Mouse (Mus musculus) adipocyte (in vitro differentiated cells): ENCODE data around the gene Gm49318.

Experiments
- DNase-seq: peaks from one replicate; pipeline ENCODE4 v3.0.0-alpha.2; 2016; ENCODE audit warnings: low spot score

Gm49318 gene

DNA sequence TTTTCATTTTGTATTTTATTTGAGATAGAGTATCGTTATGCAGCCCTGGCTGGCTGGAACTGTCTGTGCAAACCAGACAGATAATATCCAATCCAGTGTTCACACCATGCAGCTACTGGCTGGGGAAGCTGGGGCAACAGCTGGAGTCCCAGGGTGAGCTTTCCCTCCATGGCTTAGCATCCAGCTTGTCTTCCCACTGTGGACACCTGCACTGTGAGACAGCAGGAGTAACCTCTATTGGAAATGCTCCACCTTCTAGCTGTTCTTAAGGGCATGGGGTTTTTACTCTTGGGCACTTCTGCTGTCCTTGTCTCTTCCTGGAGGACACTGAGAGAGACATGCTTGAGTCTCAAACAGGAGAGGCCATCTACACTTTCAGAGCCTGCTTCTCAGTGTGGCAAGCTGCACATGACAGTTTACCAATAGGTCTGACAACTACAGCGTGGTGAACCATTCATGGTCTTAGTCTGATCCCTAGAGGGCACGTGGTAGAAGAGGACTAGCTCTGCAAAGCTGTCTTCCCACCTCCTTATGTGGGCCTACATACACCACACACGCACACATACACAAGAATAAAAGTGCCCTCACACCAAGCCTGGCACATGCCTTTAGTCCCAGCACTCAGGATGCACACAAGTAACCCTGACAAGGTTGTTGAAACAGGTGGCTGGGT is 1.0 kb downstream of the Gm49318 start:
- no peak for DNase-seq

DNA sequence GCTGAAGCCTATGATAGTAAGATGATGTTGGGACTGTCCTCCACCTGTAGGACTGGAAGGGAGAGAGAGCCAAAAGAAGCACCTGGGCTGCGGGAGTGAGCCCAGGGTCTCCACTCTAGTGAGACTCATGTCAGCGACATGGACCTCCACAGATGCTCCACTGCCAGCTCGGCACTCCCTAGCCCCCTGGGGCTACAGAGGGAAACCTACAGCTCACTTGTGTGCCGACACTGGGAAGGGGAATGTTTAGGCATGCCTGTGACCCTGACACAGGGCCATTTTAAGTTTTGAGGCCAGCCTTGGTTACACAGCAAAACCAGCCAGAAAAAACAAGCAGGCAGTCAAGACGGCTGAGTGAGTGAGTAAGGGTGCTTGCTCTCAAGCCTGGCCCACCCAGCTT is 3.9 kb downstream of the Gm49318 start:
- DNase-seq, result no peak

DNA sequence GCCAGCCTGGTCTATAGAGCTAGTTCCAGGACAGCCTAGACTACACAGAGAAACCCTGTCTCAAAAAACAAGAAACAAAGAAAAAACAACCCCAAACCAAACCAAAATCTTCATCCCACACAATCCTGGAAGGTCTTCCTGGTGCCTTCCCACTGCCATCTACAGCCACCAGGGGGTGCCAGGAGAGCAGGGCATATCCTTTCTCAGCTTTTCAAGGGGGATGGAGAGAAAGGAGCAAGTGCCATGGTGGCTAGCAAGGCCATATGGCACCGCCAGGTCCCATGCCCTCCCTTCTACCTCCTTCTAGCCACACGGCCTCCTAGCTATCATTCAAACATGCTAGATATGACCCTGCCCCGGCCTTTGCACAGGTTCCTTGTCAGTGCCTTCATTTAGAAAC is 4.6 kb downstream of the Gm49318 start:
- DNase-seq, result peak; percentile 67

DNA sequence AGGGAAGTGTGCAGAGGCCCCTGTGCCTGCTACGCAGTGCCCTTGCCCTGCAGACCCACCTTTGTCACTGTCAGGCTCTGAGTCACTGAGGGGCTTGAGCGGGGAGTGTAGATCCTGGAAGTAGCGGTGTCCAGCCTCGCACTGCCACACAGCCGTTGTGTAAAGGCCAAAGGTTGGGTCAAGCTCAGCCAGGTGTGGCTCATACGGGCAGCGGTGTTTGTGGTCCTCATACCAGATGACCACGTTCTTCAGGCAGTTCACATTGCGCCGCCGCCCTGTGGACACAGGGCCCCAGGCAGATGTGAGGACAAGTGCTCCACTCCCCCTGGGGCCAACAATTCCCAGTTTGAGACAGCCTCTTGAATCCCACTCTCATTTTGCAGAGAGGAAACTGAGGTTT is 5.4 kb downstream of the Gm49318 start:
- no peak for DNase-seq

DNA sequence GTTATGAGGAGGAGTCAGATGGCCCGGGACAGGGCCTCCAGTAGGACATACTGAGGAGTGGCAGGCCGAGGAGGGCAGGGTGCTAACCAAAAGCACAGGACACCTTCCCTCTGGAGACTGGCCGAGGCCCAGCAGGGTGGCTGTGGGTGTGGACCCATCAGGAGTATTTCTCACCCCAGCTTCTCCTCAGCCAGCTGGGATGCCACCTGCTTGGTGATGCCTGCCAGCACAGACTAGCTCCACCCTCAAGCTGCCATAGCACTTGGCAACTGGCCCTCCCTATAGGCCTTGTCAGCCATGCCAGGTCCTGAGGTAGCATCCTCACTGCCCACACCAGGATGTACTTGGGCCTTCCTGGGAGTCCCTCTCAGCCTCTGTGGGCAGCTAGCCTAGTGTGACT is 6.7 kb downstream of the Gm49318 start:
- DNase-seq, result no peak

DNA sequence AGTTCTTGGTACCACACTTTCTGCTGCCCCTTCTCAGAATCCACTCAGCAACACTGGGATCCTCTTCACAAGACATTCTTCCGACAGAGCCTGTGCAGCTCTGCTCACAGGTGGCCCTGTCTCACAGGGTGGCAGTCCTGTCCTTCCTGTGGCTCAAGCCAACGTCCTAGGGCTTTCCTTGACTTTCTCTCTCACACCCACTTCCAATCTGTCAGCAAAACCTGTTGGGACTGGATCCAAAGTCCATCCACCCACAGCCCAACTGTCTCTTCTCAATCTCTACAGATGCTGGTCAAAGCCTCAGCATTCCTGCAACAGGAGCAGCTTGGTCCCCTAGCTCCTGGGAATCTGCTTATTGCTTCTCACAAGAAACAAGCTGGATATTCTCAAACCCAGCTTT is 9.7 kb downstream of the Gm49318 start:
- DNase-seq, result no peak

DNA sequence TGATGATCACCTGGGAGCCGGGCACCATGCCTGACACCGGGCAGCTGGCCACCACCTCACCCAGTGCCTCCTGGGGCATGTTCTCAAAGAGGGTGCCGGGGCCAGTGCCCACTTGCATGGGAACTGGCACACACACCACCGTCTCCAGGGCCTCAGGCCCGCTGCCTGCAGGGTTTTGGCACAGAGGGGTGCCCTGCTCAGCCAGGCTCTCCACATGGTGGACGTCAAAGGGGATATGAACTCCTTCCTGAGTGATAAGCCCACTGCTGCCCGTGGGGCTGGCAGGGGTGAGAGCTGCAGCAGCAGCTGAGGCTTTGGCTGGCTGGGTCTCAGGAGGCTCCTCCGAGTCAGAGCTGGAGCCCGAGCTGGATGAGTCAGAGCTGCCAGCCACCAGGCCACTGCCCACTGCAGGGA is 13.0 kb downstream of the Gm49318 start:
- peak; percentile 22 for DNase-seq

DNA sequence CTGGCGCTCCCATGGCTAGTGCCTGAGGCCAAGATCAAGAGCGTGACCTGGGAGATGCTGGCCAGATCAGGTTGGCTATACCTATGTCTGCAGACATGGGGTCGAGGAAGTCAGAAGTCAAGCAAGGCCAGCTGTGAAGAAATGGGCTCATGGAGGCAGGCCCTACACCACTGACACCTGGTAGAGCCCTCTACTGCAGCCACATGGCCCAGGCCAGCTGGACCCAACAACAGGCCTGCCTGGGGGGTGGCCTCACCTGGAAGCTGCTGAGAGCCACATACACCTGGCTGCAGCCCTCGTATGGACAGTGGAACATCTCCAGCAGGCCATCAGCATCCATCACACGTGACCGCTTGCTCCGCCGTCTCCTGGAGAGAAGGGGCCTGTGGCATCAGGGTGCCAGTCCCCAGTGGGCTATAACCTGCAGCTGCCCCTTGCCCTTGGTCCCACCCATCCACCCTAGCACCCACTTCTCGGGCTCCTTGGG is 14.0 kb downstream of the Gm49318 start:
- no peak for DNase-seq

DNA sequence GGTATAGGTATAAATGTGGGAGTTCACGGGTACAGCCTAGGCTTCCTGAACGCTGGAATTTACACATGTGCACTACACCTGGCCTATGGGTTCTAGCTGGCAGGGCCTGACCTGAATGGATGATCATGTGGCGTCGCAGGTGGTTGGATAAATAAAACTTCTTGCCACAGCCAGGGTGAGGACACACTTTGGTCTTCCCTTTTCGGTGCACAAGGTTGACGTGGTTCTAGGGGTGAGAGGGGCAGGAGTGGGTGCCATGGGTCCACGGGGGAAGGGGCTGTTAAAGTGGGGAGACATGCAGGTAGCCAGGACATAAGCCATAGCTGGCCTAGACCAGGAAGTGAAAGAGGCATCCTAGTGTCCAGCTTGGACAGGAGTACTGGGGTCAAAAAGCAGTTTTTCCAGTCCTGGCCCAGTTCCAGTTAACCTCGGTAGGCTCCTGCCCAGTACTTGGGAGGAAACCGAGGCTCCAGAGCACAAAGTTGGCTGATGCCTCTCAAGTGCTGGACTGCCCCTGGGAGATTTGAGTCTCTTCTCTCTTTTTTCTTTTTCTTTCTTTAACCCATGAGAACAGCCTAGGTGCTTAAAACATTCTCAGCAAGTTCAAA is 14.7 kb downstream of the Gm49318 start:
- DNase-seq, result no peak

DNA sequence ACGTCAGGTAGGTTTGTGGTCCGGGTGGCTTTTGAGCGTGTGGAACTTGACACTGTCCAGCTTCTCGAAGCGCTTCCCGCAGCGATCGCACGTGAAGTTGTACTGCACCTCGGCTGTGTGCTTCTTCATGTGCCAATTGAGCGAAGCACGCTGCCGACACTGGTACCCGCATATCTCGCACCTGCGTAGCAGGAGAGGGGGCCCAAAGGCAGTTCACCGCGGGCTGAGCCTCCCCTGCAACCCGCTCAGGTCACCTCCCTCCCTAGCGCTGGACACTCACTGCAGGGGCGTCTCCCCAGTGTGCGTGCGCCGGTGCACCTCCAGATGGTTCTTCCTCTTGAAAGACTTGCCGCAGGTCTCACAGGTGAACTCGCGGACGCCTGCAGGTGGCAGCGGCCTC is 15.3 kb downstream of the Gm49318 start:
- no peak for DNase-seq

DNA sequence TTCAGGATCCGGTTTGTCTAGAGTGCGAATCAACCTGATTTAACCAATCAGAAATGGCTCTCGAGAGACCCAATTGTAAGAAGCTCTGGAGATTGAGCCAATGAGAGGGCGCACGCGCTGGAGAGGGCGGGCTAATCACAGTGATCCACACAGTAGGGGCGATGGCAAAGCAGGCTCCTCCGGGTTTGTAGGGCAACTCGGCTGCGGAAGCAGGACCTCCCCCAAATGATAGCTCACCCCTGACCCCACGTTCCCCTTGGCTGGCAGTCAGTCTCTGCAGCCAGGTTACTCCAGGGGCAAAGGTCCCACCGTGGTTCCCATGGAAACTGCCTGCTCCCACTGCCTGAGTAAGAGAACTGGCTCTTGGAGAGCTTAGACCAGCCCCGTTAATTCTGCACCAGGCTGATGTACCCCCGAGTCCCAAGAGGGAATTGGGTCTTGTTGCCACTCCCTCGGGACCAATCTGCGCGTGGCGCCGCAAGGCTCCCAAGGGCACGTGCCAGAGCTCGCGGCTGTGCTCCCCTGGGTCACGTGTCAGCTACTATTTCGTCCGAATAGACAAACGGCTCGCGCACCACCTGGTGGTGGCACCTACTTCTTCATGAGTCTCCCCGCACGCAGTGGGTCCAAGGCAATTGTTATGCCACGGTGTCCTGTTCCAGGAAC is 16.5 kb downstream of the Gm49318 start:
- no peak for DNase-seq

DNA sequence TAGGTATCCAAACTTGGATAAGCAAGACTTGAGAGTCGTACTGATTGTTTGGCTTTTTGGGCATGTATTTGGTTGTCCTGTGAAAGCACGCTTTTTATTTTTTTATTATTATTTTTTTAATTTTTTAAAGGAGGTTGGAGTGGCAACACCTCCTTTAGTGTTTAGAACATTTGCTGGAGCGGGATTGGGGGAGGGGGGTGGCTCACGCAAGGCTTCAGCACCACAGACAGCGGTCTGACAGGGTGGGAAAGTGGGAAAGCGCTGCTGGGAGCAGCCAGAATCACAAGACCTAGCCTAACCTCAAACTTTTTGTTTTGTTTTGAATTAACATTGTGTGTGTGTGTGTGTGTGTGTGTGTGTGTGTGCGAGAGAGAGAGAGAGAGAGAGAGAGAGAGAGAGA is 17.4 kb downstream of the Gm49318 start:
- no peak for DNase-seq

DNA sequence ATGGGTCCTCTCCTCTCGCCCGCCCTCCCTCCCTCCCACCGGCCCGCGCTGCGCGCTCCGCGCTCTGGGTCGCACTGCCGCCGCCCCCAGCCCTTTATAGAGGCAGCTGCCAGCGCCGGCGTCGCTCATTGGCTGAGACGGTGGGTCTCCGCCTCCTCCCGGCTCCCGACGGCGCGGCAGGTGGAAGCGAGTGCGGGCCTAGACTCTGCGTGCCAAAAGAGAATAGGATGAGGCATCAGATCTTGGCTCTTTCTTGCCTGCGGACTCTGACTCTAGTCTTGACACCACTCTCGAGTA is 19.2 kb downstream of the Gm49318 start, which contains the start of gene Elavl3:
Gene Elavl3 (minus strand): TSS at position 66 of the 297 bp plus-strand sequence.
- DNase-seq, result no peak

DNA sequence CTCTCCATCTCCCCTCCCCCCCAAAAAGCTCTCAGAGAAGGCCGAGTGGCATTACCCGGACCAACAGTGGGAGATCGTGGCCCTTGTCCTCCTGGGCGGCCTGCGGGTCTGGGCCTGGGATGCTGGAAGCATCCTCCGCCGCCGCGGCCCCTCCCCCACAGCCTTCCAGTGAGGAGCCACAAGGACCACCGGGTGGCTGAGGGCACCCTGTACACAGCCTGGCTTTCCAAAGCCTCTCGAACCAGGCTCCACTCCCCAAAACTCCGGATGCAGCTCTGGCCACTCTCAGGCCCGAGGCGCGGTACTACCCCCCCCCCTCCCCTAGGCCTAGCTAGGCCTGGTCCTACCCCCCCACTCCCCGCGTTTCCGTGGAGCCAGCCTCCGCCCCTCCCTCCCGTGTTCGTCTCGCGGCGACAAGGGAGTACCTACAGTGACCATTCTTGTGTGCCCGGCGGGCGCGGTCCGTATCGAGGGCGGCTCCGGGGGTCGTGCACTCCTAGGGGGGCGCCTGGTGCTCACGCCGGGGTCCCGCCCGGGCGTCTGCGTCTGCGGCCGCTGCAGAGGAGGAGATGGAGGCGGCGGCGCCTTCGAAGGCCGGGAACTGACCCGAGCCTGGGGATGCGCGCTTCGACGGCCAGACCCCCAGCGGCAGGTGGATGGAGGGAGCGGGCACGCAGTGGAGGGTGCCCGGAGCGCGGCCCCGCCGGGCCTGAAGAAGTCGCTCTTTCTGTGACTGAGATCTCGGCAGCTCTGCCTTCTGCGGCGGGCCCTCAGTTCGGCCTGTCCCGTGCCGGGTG is 19.7 kb downstream of the Gm49318 start:
- DNase-seq, result no peak

DNA sequence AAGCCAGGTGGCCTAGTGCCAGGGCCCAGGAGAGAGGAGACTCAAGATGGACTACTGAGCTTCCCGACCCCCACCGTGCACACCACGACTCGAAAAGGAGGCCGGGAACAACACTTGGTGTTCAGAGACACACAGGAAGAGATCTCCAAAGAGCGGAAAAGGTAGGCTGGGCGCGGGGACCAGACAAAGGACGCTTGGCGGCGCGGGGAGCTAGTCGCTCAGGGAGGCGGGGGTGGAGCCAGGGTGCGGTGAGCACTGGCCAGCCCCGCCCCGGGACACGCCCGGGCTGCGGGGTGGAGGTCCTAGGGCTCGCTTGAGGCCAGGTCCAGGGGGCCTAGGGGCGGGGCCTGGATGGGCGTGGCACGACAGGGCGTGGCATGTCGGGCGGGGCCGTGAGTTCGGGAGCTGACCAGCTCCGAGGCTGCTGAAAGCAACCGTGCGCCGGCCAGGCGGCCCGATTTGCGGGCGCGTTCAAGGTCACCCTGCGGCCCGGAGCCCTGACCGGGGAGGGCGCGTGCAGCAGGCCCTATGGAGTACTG is 20.6 kb downstream of the Gm49318 start:
- no peak for DNase-seq

DNA sequence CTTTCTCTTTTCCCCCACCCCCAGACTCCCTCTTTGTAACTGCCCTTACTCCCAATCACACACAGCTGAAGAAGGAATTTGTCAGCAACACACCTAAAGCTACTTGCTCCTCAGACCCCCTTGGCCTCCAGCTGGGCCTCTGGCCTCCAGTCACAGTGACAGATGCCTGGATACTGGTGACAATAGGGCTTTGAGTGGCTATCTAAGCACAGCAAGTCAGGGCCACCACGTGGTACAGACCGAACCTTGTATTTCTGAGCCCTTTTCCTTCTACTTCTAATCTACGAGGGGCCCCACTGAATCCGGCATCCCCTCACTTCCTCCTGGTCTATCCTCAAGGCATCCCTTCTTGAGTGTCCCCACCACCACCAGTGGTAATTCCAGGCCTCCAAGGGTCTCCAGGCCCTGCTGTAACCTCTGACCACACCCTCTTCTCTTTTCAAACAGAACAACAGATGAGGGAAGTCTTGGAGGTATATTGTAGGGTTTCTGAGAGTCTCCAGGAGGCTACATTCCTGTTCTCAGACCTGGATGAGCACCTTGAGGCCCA is 21.3 kb downstream of the Gm49318 start:
- DNase-seq, result no peak

DNA sequence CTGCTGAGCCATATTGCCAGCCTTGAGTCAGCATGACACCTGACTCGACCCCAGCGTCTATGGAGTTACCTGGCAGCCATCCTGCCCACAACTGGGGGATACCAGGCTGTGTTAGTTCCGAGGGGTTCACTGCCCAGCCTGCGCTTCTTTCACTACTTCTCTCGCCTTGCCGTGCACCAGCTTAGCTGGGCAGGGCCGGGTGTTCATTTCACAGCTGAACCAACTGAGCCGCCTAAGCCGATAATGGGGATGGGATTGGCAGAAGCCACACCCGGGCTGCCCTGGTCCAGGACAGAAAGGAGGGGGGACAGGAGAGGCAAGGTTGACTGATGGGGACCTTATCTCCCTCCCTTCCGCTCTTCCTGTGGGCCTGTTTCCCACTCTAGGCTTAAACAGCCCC is 21.7 kb downstream of the Gm49318 start:
- DNase-seq, result no peak

DNA sequence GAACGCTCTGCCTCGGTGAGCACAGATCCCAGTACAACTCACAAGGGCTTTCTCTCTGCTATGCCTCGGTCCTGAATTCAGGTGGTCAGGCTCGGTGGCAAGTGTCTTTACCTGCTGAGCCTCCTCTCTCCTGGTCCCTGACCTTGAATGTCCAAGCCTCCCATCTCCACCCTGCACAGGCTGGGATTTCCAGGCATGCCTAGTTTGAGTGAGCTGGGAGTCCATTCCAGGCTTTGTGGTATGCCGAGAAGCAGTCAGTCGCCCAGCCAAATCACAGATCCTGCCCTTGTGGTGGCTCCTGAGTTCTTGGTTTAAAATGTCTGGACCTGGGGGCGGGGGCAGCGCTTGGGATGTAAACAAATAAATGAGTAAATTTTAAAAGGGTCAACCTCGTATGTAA is 23.7 kb downstream of the Gm49318 start:
- DNase-seq, result no peak

DNA sequence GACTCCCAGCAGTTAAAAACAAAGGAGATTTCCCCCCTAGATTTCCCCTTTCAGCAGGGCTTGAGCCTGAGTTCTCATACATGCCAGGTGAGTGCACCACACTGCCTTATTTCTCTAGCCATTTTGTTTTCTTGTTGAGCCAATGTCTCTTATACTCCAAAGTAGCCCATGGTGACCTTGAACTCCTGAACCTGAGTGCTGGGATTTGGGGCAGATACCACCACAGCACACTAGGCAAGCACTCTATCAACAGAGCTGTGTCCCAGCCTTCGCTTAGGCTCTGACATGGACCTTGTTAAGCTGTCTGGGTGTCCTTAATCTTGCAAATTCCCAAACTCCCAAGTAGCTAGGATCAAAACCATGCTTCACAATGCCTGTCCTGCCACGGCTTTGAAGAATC is 29.2 kb downstream of the Gm49318 start:
- DNase-seq, result no peak

DNA sequence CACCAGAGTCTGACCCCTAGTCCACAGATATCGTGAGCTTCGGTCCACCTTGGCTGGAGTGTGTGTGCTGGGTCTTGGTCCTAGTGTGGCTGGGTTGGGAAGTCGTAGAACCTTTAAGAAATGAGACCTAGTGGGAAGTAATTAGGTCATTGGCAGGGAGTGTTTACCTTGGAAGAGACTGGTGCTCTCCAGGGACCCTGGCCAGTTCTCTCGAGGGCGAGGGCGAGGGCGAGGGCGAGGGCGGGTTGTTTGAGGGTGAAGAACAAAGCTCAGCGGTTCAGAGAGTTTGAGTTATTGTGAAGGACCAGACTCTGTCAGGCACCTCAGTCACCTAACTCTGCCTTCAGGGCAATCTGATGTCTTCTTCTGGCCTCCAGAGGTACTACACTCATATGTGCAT is 33.2 kb downstream of the Gm49318 start:
- DNase-seq, result no peak

DNA sequence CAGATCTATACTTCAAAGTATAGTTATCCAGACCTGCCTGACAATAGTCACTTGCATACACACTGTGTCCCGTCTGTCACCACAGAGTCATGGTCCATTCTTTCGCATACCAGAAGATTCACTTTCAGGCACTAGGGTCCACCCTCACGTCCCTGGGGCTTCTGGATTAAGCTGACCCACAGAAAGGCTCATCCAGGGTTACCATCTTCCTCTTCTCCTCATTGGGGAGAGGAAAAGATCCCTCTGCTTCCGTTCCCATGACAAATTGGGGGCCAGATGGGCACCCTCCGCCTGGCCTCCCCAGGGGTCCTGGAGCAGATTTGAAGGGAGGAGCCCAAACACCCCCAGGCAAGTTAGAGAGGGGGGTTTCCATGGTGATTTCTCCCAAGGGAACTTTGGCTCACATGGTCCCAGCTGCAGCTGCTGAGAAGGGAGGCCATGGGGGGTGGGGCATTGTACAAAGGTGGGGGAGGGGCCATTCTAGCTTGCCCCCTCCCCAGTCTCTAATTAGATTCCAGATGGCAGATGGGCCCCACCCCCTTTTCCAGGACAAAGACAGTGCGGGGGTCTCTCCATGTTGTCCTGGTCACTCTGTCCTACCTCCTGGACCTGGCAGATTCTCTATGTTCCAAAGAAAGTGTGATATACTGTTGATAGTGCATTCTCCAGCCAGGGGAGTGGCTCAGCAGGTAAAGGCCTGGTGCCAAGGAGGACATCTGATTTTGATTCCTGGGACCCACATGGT is 35.6 kb downstream of the Gm49318 start:
- DNase-seq, result no peak

DNA sequence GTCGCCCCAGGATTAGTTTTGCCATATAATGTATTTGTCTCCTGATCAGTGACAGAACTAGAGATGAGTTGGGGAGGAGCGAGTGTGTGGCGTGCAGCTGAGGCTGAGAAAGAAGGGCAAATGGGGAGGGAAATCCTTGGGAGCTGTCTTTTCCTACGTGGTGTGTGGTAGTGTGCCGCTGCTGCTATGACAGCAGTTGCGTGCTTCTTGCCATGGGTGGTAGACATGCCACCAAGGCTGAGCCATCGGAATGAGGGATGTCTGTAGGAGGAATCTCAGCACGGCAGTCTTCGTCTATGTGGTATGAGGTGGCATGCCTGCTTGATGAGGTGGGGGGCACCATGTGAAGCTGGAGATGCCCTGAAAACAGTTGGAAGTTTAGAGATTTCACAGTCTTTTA is 40.7 kb downstream of the Gm49318 start:
- no peak for DNase-seq
